Mouse (Mus musculus): ENCODE results near the gene Naa15.
"Not testable (repeated sequence)": the region's sequence is repeated elsewhere in the genome, so short reads cannot be mapped to it uniquely, and the experiment has no call there.

The Naa15 gene

DNA sequence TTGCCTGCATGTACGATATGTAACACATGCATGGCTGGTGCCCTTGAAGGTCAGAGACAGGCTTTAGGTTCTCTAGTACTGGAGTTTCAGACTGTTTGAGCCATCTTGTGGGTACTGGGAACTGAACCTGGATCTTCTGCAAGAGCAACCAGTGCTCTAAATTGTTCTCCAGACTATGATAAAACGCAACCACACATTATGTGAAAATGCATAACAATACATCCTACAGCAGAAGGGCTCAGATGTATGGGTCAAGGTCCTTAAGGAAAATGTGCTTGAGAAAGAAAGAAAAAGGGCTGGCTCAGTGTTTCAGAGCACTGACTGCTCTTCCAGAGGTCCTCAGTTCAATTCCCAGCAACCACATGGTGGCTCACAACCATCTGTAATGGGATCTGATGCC, 21.3 kb upstream of the Naa15 start:
- DNase-seq (ENCODE audit: low read depth, low spot score): no peak

DNA sequence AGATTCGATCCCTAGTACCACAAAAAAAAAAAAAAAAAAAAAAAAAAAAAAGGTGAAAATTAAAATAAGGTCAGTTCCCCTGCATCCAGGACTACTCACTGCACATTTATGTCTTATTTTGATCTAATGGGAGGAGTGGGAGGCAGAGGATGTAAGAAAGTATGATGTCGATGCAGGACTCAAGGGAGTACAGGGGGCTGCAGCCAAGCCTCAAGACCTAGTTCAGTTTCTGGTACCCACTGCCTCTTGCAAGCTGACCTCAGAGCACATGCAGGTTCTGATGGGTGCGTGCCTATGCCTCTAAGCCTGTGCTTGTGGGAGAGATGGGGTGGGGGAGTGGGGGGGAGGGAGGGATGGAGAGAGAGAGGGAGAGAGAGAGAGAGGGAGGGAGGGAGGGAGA, 20.1 kb upstream of the Naa15 start:
- no peak for DNase-seq (ENCODE audit: low read depth, low spot score)

DNA sequence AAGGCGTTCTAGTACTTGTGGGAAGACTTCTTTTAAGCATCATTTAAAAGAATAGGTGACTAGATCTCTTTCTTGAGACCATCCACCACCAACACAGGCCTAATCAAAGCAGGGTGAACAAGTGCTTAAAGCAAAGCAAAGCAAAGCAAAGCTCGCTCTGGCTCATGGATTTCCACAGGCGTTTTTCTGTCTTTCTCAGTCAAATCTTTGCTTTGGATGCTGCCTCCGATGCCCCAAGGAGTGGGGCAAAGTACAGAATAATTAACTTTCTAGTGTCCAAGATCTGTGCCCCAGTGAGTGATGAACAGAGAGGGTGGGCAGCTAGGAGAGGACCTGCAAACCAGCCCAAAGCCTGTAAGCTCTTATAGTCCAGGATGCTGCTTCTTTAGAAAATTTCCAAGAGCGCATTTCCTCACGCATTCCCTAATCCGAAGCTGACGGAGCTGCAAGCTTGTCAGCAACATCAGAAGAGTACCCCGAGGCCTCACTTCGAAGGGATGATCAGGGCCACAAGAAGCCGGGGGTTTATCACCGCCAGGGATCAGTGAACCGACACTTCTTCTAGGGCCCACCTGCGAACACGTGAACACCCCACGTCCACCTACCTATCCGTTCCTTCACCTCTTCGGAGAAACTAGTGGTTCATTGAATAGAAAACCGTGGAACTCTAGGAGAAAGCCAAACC, 19.3 kb upstream of the Naa15 start:
- no peak for DNase-seq (ENCODE audit: low read depth, low spot score)

DNA sequence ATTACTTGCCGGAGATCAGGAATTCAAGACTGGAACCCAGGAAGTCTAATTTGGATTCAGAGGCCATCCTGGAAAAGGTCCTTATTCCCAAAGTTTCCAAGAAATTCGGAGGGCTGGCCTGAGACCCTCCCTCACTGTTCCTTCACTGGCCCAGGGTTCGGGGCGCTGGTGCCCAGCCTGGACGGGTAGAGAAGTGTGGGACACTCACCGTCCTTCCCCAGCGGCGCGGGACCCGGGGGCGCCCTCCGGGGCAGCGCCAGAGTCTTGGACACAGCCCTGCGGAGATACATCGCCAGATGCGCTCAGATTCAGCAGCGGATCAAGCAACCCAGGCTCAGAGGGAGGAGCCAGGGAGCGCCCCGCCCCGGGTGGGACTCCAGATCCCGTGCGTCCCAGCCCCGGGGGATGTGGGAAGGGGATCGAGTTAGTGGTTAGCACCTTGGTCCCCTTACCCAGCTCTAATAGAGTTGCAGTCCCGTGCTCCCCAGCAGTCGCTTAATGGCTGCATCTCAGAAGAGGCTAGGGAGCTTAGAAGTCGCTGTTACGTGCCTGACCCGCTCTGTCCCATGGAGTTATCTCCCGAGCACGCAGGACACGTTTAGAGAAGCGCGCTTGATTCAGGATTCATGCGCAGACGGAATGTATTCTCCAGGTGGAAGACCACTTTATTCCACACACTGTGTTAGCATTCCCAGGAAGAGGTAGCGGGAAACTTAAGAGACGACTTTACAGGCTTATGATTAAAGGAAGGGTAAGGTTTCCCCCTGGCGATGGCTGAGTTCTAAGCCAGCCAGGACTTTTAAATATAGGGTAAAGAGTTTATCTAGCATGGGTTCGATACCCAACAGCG, 18.5 kb upstream of the Naa15 start, which contains the start of gene Mgarp:
Gene Mgarp, minus strand, starts transcription at position 520 of the 850 bp plus-strand sequence.
- peak; percentile 69 for DNase-seq (ENCODE audit: low read depth, low spot score)

GRCm38 (mm10) chr3:51397700-51398299, 17.1 kb upstream of the Naa15 start:
- no peak for DNase-seq (ENCODE audit: low read depth, low spot score)

GRCm38 (mm10) chr3:51398667-51399066, 16.3 kb upstream of the Naa15 start:
- DNase-seq (ENCODE audit: low read depth, low spot score): no peak

DNA sequence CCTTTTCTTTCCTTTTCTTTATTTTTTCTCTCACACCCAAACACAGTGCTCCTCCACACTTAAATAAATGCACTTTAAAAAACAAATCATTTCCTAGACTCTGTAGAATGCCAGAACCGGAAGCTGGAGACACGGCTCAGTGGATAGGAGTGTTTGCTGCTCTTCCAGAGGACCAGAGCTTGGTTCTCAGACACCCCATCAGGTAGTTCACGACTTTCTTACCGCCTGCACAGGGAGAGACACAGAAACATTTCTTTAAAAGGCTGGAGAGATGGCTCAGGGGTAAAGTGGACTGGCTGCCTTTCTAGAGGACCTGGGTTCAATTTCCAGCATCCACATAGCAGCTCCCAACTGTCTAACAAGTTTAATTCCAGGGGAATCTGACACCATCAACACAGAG, 15.4 kb upstream of the Naa15 start:
- DNase-seq (ENCODE audit: low read depth, low spot score): no peak

- DNase-seq (ENCODE audit: low read depth, low spot score): no peak
Observed at GRCm38 (mm10) chr3:51400682-51401081, 14.3 kb upstream of the Naa15 start.

DNA sequence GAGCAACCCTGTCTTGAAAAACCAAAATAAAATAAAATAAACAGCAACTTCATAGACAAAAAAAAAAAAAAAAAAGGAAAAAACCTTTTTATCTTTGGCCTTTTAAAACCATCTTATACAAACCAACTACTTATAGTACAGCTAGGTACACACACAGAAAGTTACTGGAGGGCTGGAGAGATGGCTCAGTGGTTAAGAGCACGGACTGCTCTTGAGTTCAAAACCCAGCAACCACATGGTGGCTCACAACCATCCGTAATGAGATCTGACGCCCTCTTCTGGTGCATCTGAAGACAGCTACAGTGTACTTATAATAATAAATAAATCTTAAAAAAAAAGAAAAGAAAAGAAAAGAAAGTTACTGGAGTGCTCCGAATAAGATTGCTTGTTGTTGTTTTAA, 12.9 kb upstream of the Naa15 start:
- not testable (repeated sequence) for DNase-seq (ENCODE audit: low read depth, low spot score)

DNA sequence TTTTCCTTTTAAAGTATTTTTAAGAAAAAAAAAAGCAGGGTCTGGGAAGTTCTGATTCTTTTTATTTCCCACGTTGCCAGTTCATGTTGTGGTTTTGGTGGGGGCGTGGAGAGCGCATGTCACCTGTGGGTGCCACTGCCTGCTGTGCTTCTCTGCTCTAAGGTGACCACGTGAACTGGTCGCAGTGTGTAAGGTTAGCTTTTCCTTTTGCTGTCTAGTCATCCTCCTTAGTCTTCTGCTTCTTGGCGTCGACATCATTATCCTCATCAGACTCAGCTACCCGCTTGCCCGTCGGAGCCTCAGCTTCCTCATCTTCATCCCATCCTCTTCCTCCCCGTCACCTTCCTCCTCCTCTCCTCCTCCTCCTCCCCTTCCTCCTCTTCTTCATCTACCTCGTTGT, 12.3 kb upstream of the Naa15 start:
- no peak for DNase-seq (ENCODE audit: low read depth, low spot score)

GRCm38 (mm10) chr3:51407870-51408560, 6.9 kb upstream of the Naa15 start:
- no peak for DNase-seq (ENCODE audit: low read depth, low spot score)

GRCm38 (mm10) chr3:51408561-51409183, 6.3 kb upstream of the Naa15 start, which contains the start of gene Ndufc1:
Gene Ndufc1, minus strand, starts transcription at chr3:51408988.
- DNase-seq (ENCODE audit: low read depth, low spot score): peak; percentile 96

DNA sequence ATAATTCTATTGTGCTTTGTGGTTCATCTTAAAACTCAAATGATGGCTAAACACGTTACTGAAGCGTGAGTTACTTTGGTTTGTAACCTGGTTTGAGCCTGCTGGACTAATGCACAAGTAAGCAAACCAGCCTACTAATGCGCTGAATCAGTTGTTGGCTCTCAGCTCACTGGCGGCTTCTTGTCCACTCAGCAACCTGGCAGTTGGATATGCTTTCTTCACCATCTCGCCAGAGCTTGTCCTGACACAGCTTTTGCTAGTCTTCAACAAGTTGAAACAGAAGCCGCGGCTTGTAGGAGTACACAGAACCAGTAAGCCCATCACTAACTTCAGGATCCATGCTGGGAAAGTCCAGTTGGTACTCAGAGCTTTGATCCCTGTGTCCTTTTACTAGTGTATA, 2.5 kb upstream of the Naa15 start:
- DNase-seq (ENCODE audit: low read depth, low spot score): no peak

GRCm38 (mm10) chr3:51413276-51413675, 1.7 kb upstream of the Naa15 start:
- no peak for DNase-seq (ENCODE audit: low read depth, low spot score)

DNA sequence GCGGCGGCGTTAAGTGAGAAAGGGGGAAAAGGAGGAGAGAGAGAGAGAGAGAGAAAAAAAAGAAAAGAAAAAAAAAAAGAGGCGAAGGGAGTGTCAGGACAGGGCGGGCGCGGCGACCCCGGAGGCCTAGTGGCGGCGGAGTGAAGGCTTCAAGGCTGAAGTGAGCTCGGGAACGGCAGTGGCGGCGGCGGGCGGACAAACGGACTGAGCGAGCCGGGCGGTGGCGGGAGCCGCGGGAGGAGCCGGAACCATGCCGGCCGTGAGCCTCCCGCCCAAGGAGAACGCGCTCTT, 1.1 kb downstream of the Naa15 start:
- DNase-seq (ENCODE audit: low read depth, low spot score): no peak

DNA sequence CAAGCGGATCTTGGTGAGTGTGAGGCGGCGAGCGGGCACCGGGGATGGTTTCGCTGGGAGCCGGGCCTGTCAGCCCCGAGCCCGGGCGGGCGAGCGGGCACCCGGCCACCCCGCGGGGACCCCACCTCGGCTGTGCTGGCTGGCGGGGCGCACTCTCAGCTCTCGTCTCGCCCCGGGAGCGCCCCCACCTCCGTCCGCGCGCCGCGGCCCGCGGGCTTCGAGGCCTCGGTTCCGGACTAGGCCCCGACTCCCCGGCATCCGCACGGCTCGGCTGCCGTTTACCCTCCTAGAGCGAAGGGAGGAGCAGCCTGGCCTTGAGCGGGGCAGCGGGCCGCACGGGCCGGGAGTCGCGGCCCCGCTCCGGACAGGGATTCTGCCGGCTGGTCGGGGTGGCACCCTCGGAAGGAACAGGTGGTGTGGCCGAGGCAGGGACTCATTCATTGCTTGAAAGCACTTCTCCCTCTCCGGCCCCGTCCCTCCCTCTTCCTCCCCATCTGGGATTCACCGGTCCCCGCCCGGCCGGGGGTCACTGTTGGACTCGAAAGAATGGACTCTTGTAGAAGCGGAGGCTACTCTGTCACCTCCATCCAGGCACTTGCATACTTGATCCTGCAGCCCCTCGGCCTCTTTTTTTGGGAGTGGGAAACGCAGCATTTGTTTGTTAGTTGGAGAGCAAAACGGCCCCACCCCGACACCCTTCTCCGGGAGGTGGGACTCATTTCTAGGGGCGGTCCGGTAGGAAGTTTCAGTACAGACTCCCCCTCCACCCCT, 1.6 kb downstream of the Naa15 start:
- peak; percentile 26 for DNase-seq (ENCODE audit: low read depth, low spot score)

DNA sequence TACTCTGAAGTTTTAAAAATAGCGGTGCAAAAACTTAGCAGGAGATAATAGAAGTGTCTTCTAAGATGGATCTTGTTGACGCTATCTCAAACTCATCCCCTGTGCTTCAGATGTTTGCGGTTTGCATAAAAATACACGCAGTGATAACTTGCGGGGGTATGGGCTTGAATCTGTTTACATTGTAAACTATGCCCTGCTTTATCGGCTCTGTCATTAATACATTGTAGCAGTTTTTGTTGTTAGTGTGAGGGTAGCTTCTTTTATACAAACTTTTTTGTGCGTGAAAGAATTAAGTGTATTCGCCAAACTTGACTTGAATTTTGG, 2.1 kb downstream of the Naa15 start:
- DNase-seq (ENCODE audit: low read depth, low spot score): no peak

- DNase-seq (ENCODE audit: low read depth, low spot score): no peak
Observed at GRCm38 (mm10) chr3:51417485-51417884, 2.5 kb downstream of the Naa15 start.

DNA sequence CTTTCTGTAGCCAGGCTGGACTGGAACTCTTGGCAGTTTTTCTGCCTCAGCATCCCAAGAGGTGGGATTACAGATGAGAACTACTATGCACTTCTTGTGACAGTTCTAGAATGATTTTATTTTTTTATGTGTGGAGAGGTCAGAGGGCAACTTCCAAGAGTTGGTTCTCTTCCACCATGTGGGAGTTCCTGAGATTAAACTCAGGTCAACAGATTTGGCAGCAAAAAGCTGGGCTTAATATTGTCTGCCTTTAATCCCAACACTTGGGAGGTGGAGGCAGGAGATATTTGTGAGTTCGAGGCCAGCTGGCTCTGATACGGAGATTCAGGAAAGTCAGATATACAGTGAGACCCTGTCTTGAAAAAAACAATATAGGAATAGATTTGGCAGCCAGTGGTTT, 3.0 kb downstream of the Naa15 start:
- no peak for DNase-seq (ENCODE audit: low read depth, low spot score)

- no peak for DNase-seq (ENCODE audit: low read depth, low spot score)
Observed at GRCm38 (mm10) chr3:51421921-51422320, 7.0 kb downstream of the Naa15 start.

GRCm38 (mm10) chr3:51425394-51425793, 10.4 kb downstream of the Naa15 start:
- no peak for DNase-seq (ENCODE audit: low read depth, low spot score)

Measured in forelimb bud, embryonic 11.5 days (tissue).